Mouse (Mus musculus) hindbrain, embryonic 12.5 days (tissue): ENCODE data around the gene Phox2a. TPM values are rescaled to one million over a fixed set of nuclear protein-coding genes. Genes with fewer than 3 reads are reported as not detected.

Experiments used
- ATAC-seq: fragments of 200-750 bp; cut with Nextera tagmentation; 2 replicates; pipeline ENCODE4 v1.8.0; 2017; ENCODE audit warnings: moderate TSS enrichment; ENCODE audit not compliant: low FRiP score
- H3K27ac ChIP-seq: fragments of 300-500 bp; sonication (generic); 2 replicates; pipeline ENCODE4 v1.5.1; 2016; ENCODE audit warnings: mild to moderate bottlenecking
- H3K27me3 ChIP-seq: fragments of 300-500 bp; sonication (generic); 2 replicates; pipeline ENCODE4 v1.6.1; 2016; ENCODE audit warnings: mild to moderate bottlenecking
- H3K36me3 ChIP-seq: fragments of 300-500 bp; sonication (generic); 2 replicates; pipeline ENCODE4 v1.6.1; 2016; ENCODE audit warnings: mild to moderate bottlenecking
- H3K4me1 ChIP-seq: fragments of 300-500 bp; sonication (generic); 2 replicates; pipeline ENCODE4 v1.6.1; 2016
- H3K4me2 ChIP-seq: fragments of 300-500 bp; sonication (generic); replicated peaks from 2 replicates; pipeline ENCODE4 v1.6.1; 2016; ENCODE audit warnings: mild to moderate bottlenecking
- H3K4me3 ChIP-seq: fragments of 300-500 bp; sonication (generic); 2 replicates; pipeline ENCODE4 v1.5.1; 2016; ENCODE audit warnings: mild to moderate bottlenecking
- H3K9ac ChIP-seq: fragments of 300-500 bp; sonication (generic); 2 replicates; pipeline ENCODE4 v1.6.1; 2016; ENCODE audit warnings: mild to moderate bottlenecking, moderate library complexity
- H3K9me3 ChIP-seq: fragments of 300-500 bp; sonication (generic); replicated peaks from 2 replicates; pipeline ENCODE4 v1.6.1; 2016; ENCODE audit warnings: mild to moderate bottlenecking
- WGBS: fragments of 180-500 bp; shearing (Covaris S2); methylation state at CpG from one replicate; pipeline ENCODE4 v1.1.7; 2016; 5-methylcytosine and 5-hydroxymethylcytosine counted together
- polyA plus RNA-seq: library from polyadenylated mRNA; unstranded; fragments of >200 nt; fragmentation: Nextera tagmentation; extraction: Ambion mirVana; gene quantifications from 2 replicates; pipeline ENCODE4 v1.2.1, GENCODE M21; 2016

The Phox2a gene
- polyA plus RNA-seq, 1 experiment from 2014 or later, result 3.8 TPM

GRCm38 (mm10) chr7:101852846-101853245, 34.7 kb downstream of the Phox2a start:
- Histone ChIP-seq H3K36me3 (no peaks in the 10 kb centered on the region), H3K4me1 (no peaks in the 10 kb centered on the region), H3K27me3 (no peaks in the 10 kb centered on the region), H3K4me3 (no peak overlapping the region), H3K9ac (no peak overlapping the region), H3K27ac (no peak overlapping the region), H3K4me2 (no peak overlapping the region), H3K9me3 (no peaks in the 10 kb centered on the region)
- ATAC-seq, result no peak
- 87% methylated on average over 6 of the region's 6 CpGs for WGBS

- Histone ChIP-seq H3K9me3 (no peaks in the 10 kb centered on the region), H3K36me3 (no peaks in the 10 kb centered on the region), H3K4me1 (no peaks in the 10 kb centered on the region), H3K27me3 (no peaks in the 10 kb centered on the region), H3K9ac (no peak overlapping the region), H3K4me3 (no peak overlapping the region), H3K27ac (no peak overlapping the region), H3K4me2 (no peak overlapping the region)
- WGBS, result 85% methylated on average over 2 of the region's 2 CpGs
- ATAC-seq, result no peak
Observed at GRCm38 (mm10) chr7:101853816-101854215, 35.7 kb downstream of the Phox2a start.

- ATAC-seq, result no peak
- Histone ChIP-seq H3K4me1 (no peaks in the 10 kb centered on the region), H3K4me3 (no peak within 1 kb of the TSS), H3K27me3 (no peaks in the 10 kb centered on the region), H3K27ac (no peak within 1 kb of the TSS), H3K4me2 (no peak within 1 kb of the TSS), H3K9ac (no peak within 1 kb of the TSS), H3K36me3 (no peaks in the 10 kb centered on the region), H3K9me3 (no peaks in the 10 kb centered on the region)
- 89% methylated on average over 4 of the region's 4 CpGs for WGBS
Observed at GRCm38 (mm10) chr7:101857094-101857493, 39.0 kb downstream of the Phox2a start, which contains the start of gene Folr2. Gene Folr2 (minus strand): TSS chr7:101857194.

- 76% methylated on average over 9 of the region's 9 CpGs for WGBS
- no peak for ATAC-seq
- Histone ChIP-seq H3K27ac (no peak overlapping the region), H3K27me3 (no peaks in the 10 kb centered on the region), H3K9me3 (no peaks in the 10 kb centered on the region), H3K4me1 (no peaks in the 10 kb centered on the region), H3K4me3 (no peak overlapping the region), H3K9ac (no peak overlapping the region), H3K36me3 (no peaks in the 10 kb centered on the region), H3K4me2 (no peak overlapping the region)
Observed at GRCm38 (mm10) chr7:101858362-101858761, 40.2 kb downstream of the Phox2a start.

- Histone ChIP-seq H3K27ac (no peak overlapping the region), H3K27me3 (no peaks in the 10 kb centered on the region), H3K4me2 (no peak overlapping the region), H3K36me3 (no peaks in the 10 kb centered on the region), H3K9me3 (no peaks in the 10 kb centered on the region), H3K4me1 (no peaks in the 10 kb centered on the region), H3K9ac (no peak overlapping the region), H3K4me3 (no peak overlapping the region)
- ATAC-seq, result no peak
Observed at GRCm38 (mm10) chr7:101860978-101861377, 42.9 kb downstream of the Phox2a start.

GRCm38 (mm10) chr7:101862291-101862690, 44.2 kb downstream of the Phox2a start:
- no peak overlapping the region for H3K9ac ChIP-seq
- WGBS, result 74% methylated on average over 3 of the region's 3 CpGs
- ATAC-seq, result no peak
- H3K27me3 ChIP-seq, result no peaks in the 10 kb centered on the region
- no peak overlapping the region for H3K4me3 ChIP-seq
- no peaks in the 10 kb centered on the region for H3K36me3 ChIP-seq
- no peak overlapping the region for H3K27ac ChIP-seq
- H3K9me3 ChIP-seq, result no peaks in the 10 kb centered on the region
- no peak overlapping the region for H3K4me2 ChIP-seq
- H3K4me1 ChIP-seq, result no peaks in the 10 kb centered on the region

- WGBS, result 80% methylated on average over 3 of the region's 3 CpGs
- H3K4me2 ChIP-seq, result no peak within 1 kb of the TSS
- ATAC-seq, result no peak
Observed at GRCm38 (mm10) chr7:101863415-101863814, 45.3 kb downstream of the Phox2a start, which contains the start of gene Anapc15. Gene Anapc15 (plus strand): TSS chr7:101863715.

GRCm38 (mm10) chr7:101866491-101867265, 48.6 kb downstream of the Phox2a start:
- Histone ChIP-seq H3K27ac (no peak overlapping the region), H3K9ac (no peak overlapping the region), H3K4me2 (no peak overlapping the region), H3K4me1 (no peaks in the 10 kb centered on the region), H3K4me3 (no peak overlapping the region), H3K9me3 (no peaks in the 10 kb centered on the region), H3K36me3 (no peaks in the 10 kb centered on the region), H3K27me3 (no peaks in the 10 kb centered on the region)
- 82% methylated on average over 11 of the region's 11 CpGs for WGBS
- ATAC-seq, result no peak

More at GRCm38 (mm10) chr7:101863415-101863814, 45.3 kb downstream of the Phox2a start, which contains the start of gene Anapc15:
- no peaks in the 10 kb centered on the region for H3K4me1 ChIP-seq
- no peaks in the 10 kb centered on the region for H3K36me3 ChIP-seq
- H3K27me3 ChIP-seq, result no peaks in the 10 kb centered on the region
- no peaks in the 10 kb centered on the region for H3K9me3 ChIP-seq
- H3K9ac ChIP-seq, result no peak within 1 kb of the TSS
- H3K27ac ChIP-seq, result no peak within 1 kb of the TSS
- no peak within 1 kb of the TSS for H3K4me3 ChIP-seq

- no peak overlapping the region for H3K9ac ChIP-seq
- no peak overlapping the region for H3K27ac ChIP-seq
- H3K9me3 ChIP-seq, result no peaks in the 10 kb centered on the region
- no peaks in the 10 kb centered on the region for H3K36me3 ChIP-seq
- no peak overlapping the region for H3K4me2 ChIP-seq
- no peak overlapping the region for H3K4me3 ChIP-seq
- no peaks in the 10 kb centered on the region for H3K4me1 ChIP-seq
- 90% methylated on average over 4 of the region's 4 CpGs for WGBS
- no peak for ATAC-seq
- no peaks in the 10 kb centered on the region for H3K27me3 ChIP-seq
Observed at GRCm38 (mm10) chr7:101867482-101867881, 49.4 kb downstream of the Phox2a start.

GRCm38 (mm10) chr7:101868241-101869162, 50.4 kb downstream of the Phox2a start:
- H3K4me1 ChIP-seq, result no peaks in the 10 kb centered on the region
- H3K9ac ChIP-seq, result no peak overlapping the region
- 62% methylated on average over 13 of the region's 13 CpGs for WGBS
- H3K9me3 ChIP-seq, result no peaks in the 10 kb centered on the region
- no peak overlapping the region for H3K4me2 ChIP-seq
- no peak for ATAC-seq
- no peak overlapping the region for H3K4me3 ChIP-seq
- no peaks in the 10 kb centered on the region for H3K36me3 ChIP-seq
- H3K27ac ChIP-seq, result no peak overlapping the region
- H3K27me3 ChIP-seq, result no peaks in the 10 kb centered on the region

- H3K9me3 ChIP-seq, result no peaks in the 10 kb centered on the region
- no peaks in the 10 kb centered on the region for H3K36me3 ChIP-seq
- 51% methylated on average over 7 of the region's 7 CpGs for WGBS
- no peak overlapping the region for H3K4me2 ChIP-seq
- ATAC-seq, result no peak
- no peaks in the 10 kb centered on the region for H3K27me3 ChIP-seq
- no peak overlapping the region for H3K4me3 ChIP-seq
- H3K9ac ChIP-seq, result no peak overlapping the region
- no peaks in the 10 kb centered on the region for H3K4me1 ChIP-seq
- H3K27ac ChIP-seq, result no peak overlapping the region
Observed at GRCm38 (mm10) chr7:101869163-101869500, 51.0 kb downstream of the Phox2a start.

- Histone ChIP-seq H3K36me3 (no peaks in the 10 kb centered on the region), H3K4me3 (no peak within 1 kb of the TSS), H3K27me3 (no peaks in the 10 kb centered on the region), H3K4me2 (no peak within 1 kb of the TSS), H3K9me3 (no peaks in the 10 kb centered on the region), H3K9ac (no peak within 1 kb of the TSS), H3K27ac (no peak within 1 kb of the TSS), H3K4me1 (no peaks in the 10 kb centered on the region)
- no peak for ATAC-seq
- 80% methylated on average over 2 of the region's 2 CpGs for WGBS
Observed at GRCm38 (mm10) chr7:101870629-101871028, 52.5 kb downstream of the Phox2a start, which contains the start of gene Folr1. Gene Folr1 (minus strand): TSS chr7:101870788.
